Mouse (Mus musculus) bone marrow macrophage, adult 2 months (primary cell): ENCODE results near the gene Fgfr2.

ENCODE experiments used
- CTCF ChIP-seq: IDR thresholded peaks from 2 replicates; pipeline ENCODE4 v1.5.1; 2012; ENCODE audit warnings: low read depth, mild to moderate bottlenecking, low read length, moderate library complexity
- POLR2A ChIP-seq: IDR thresholded peaks from 2 replicates; pipeline ENCODE4 v1.6.1; 2012; ENCODE audit warnings: mild to moderate bottlenecking, low read depth, low read length, borderline replicate concordance

GRCm38 (mm10) chr7:130950482-130950881, 2172.7 kb downstream of the Fgfr2 start:
- TF ChIP-seq CTCF = no peak
- TF ChIP-seq POLR2A = no peak
